Mouse (Mus musculus) frontal cortex, adult 2 months (tissue): ENCODE measurements around the gene Letmd1. TPM values are rescaled to one million over a fixed set of nuclear protein-coding genes. Genes with fewer than 3 reads are reported as not detected.
"Not testable (repeated sequence)": the region's sequence is repeated elsewhere in the genome, so short reads cannot be mapped to it uniquely, and the experiment has no call there.

ENCODE experiments used
- DNase-seq, 2 experiments: peaks; one replicate each; pipeline ENCODE4 v3.0.0; 2022; ENCODE audit warnings: low spot score in 1 of 2; ENCODE audit errors: extremely low spot score in 1 of 2
- polyA plus RNA-seq: library from polyadenylated mRNA; depleted of rRNA; stranded (reverse); fragments of >200 nt; gene quantifications from 2 replicates; pipeline ENCODE4 v1.2.3, GENCODE M21; 2012; rRNA removed

Gene Letmd1
- polyA plus RNA-seq, 1 experiment: 92.5 TPM

GRCm38 (mm10) chr15:100494647-100495046 is 25.8 kb downstream of the Letmd1 start:
- peak in 1 of 2 experiments; percentile 51 for DNase-seq

GRCm38 (mm10) chr15:100495102-100495501 is 26.3 kb downstream of the Letmd1 start, which contains the start of gene Csrnp2:
TSS of gene Csrnp2 (minus strand) at chr15:100495488.
- DNase-seq: peak; percentile 81 to 95

GRCm38 (mm10) chr15:100499506-100499905 is 30.7 kb downstream of the Letmd1 start:
- DNase-seq: not testable (repeated sequence)

GRCm38 (mm10) chr15:100508454-100509167 is 39.8 kb downstream of the Letmd1 start:
- no peak for DNase-seq

GRCm38 (mm10) chr15:100510072-100510471 is 41.2 kb downstream of the Letmd1 start:
- no peak for DNase-seq

- no peak for DNase-seq
Observed at GRCm38 (mm10) chr15:100513387-100513786, 44.6 kb downstream of the Letmd1 start.

GRCm38 (mm10) chr15:100515121-100515520 is 46.3 kb downstream of the Letmd1 start:
- no peak for DNase-seq

- DNase-seq: no peak
Observed at GRCm38 (mm10) chr15:100520306-100520705, 51.5 kb downstream of the Letmd1 start.

GRCm38 (mm10) chr15:100525405-100525804 is 56.6 kb downstream of the Letmd1 start:
- no peak for DNase-seq

GRCm38 (mm10) chr15:100527900-100528299 is 59.1 kb downstream of the Letmd1 start:
- no peak for DNase-seq

Other genes with a start within 250 kb of the Letmd1 start
- gene Atf1, start 241.2 kb upstream of the Letmd1 start, polyA plus RNA-seq: 16.2 and 17.8 TPM in 2 replicates
- gene Tmprss12, start 188.2 kb upstream of the Letmd1 start, polyA plus RNA-seq: not detected in 2 replicates
- 26.3 and 29.0 TPM in 2 replicates for gene Mettl7a1, start 164.9 kb upstream of the Letmd1 start, polyA plus RNA-seq
- gene Mettl7a3, start 134.1 kb upstream of the Letmd1 start, polyA plus RNA-seq: 0.34 and 0.44 TPM in 2 replicates
- gene Methig1, start 115.9 kb upstream of the Letmd1 start, polyA plus RNA-seq: 0.11 TPM in 1 of 2 replicates, not detected in the other
- gene Mettl7a2, start 115.8 kb upstream of the Letmd1 start, polyA plus RNA-seq: not detected in 2 replicates
- gene Higd1c, start 104.5 kb upstream of the Letmd1 start, polyA plus RNA-seq: not detected in 2 replicates
- 0.06 TPM in 1 of 2 replicates, not detected in the other for gene Gm5475, start 46.9 kb upstream of the Letmd1 start, polyA plus RNA-seq
- 47.1 and 47.7 TPM in 2 replicates for gene Slc11a2, start 44.0 kb upstream of the Letmd1 start, polyA plus RNA-seq
- gene Csrnp2, start 26.5 kb downstream of the Letmd1 start, polyA plus RNA-seq: 23.9 and 24.1 TPM in 2 replicates
- 20.8 and 22.3 TPM in 2 replicates for gene Tfcp2, start 83.0 kb downstream of the Letmd1 start, polyA plus RNA-seq
- 101 and 105 TPM in 2 replicates for gene Pou6f1, start 131.0 kb downstream of the Letmd1 start, polyA plus RNA-seq
- 210 and 220 TPM in 2 replicates for gene Dazap2, start 146.3 kb downstream of the Letmd1 start, polyA plus RNA-seq
- 4.5 and 5.3 TPM in 2 replicates for gene Smagp, start 167.9 kb downstream of the Letmd1 start, polyA plus RNA-seq
- 7.1 and 8.2 TPM in 2 replicates for gene Bin2, start 200.5 kb downstream of the Letmd1 start, polyA plus RNA-seq
- gene Cela1, start 218.9 kb downstream of the Letmd1 start, polyA plus RNA-seq: 6.7 and 6.9 TPM in 2 replicates